Mouse (Mus musculus) left cerebral cortex, adult 8-10 months (tissue): ENCODE data around the gene Zfp493. TPM values are rescaled to one million over a fixed set of nuclear protein-coding genes. Genes with fewer than 3 reads are reported as not detected.
"Not testable (repeated sequence)": the region's sequence is repeated elsewhere in the genome, so short reads cannot be mapped to it uniquely, and the experiment has no call there.

Experiments used
- DNase-seq, 2 experiments: peaks; one replicate each; pipeline ENCODE4 v3.0.0; 2022; ENCODE audit warnings: low spot score in 2 of 2
- total RNA-seq, 4 experiments: library from RNA; stranded (reverse); gene quantifications; 2 replicates each; pipeline ENCODE4 v1.2.4; 2022

Zfp493 gene
- 1 to 10 TPM; 3.4 to 6.4 (median 5.6) TPM for total RNA-seq

DNA sequence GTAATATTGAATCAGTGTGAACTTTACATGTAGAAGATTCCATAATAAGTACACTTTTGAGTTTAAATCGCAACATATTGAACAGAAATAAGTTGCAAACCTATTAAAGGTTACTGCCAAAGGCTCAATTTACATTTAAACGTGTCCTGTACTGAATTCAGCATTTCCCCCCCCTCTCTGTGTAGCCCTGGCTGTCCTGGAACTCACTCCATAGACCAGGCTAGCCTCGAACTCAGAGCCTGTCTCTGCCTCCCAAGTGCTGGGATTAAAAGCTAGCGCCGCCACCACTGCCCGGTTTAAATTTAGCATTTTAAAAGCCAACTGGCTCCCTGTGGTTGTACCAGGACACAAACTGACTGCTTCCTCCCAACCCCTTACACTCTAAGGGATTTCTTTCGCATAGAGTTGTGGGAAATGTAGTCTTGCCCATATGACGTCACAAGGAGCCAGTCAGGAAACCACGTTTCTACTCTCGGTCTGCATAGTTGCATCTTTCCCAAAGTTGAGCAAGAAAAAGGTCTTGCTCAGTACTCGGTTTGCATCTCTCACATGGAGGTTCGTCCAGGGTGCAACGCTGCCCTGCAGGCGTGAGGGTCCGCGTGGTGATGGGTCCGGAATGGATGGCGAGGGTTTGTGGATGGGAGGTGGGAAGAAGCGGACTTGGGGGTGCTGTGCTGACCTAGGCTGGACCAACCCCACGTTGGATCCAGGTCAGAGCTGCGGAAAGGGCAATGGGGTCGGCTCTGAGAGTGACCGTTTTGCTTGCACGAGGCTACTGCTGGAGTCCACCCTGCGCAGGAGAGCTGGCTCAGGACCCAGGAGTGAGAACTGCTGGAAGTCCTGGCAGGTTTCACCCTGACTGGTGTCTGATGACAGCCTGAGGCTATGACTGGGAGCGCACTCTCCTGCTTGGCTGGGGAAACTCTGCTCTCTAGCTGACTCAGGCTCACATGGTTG lies at the start of gene Zfp493:
Gene Zfp493, plus strand, starts transcription at position 429 of the 957 bp plus-strand sequence.
- peak; percentile 42 to 54 for DNase-seq

DNA sequence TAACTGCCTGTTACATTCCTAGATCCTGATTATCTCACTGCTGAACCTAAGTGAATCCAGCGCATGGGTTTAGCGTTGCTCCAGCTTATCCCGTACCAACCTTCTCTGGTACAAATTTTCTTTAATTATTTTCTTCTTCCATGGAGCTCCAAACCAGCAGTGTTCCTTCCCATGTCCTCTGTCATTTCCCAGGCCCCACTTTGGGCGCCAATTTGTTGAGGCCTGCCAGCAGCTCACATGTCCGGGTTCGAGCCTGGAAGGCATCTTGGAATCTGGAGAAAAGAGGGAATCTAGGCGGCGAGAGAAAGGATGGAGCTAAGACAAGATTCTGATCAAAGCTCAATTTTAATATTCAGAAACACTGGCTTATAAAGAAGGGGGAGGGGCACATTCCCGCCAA lies 45.1 kb upstream of the Zfp493 start:
- not testable (repeated sequence) for DNase-seq

DNA sequence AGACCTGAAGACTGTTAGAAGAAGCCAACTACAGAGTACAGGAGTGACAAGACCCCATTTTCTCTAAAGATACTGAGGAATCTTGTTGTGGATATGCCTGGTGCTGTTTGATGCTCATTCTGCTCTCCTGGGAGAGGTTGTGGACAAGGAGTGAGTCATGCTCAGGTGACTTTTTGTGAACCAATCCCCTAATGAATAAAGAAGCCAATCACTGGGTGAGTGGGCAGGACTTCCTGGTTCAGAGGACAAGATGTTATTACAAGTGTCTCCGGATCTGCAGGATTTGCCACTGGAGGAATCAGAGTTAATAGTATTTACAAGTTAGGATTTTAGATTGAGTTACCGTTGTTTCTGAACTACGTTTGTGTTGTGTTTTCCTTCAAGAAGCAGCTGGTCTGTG lies 36.6 kb upstream of the Zfp493 start:
- no peak for DNase-seq

DNA sequence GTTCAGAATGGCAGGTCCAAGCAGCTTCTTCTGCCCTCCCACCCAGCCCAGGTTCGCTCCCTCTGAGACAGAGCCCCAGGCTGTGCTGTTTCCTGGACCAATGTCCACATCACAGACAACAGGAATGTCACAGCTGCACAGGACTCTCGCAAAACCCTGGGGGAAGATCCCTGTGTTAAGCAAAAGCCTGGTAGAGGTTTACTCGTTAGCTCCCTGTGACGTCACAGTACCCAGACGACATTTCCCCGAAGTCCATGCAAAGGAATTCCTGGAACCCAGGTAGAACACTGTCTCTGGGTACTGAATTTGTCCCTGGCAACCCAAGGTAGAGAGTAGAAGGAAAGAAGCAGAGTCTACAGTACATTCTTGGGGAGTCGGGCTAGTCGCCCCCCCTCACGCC lies 35.6 kb upstream of the Zfp493 start:
- no peak for DNase-seq

GRCm38 (mm10) chr13:67754333-67755306 lies 24.9 kb upstream of the Zfp493 start, which contains the start of gene Zfp85:
Gene Zfp85 (minus strand): TSS chr13:67755228.
- DNase-seq, result peak; percentile 23 to 34

DNA sequence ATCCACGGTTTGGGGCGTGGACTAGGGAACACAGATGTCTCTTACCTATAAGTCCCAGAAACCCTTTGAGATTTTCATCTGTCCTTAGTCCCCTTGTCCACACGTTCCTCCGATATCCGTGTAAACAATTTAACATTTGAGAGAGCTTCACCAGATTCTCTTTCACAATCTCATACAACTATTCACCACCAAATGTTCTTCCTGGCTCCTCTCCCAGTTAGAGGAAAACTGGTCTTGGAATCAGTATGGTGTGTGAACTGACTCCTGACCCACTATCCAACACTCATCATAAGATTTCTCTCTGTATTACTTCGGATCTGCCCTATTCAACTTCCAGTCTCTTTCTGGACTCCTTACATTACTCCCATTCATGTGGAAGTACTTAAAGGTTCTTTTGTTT lies 23.7 kb upstream of the Zfp493 start:
- no peak for DNase-seq

DNA sequence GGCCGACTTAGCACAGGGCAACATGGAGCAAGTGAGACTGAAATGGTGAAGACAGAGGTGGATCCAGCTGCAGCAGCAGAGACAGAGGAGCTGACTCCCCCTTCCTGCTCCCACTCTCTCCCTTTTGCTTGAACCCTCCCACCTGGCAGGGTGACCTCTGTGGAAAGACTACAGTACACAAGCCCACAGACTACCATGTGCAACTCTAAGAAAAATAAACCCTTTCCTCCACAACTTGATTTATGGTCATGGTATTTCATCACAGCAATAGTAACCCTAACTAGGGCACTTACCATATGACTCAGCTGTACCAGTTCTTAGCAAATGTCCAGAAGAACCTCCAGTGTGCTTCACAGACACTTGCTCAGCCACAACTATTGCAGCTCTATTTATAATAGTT lies 19.5 kb upstream of the Zfp493 start:
- DNase-seq, result no peak

- DNase-seq, result no peak
These were observed 16.3 kb upstream of the Zfp493 start for GRCm38 (mm10) chr13:67763031-67763768.

DNA sequence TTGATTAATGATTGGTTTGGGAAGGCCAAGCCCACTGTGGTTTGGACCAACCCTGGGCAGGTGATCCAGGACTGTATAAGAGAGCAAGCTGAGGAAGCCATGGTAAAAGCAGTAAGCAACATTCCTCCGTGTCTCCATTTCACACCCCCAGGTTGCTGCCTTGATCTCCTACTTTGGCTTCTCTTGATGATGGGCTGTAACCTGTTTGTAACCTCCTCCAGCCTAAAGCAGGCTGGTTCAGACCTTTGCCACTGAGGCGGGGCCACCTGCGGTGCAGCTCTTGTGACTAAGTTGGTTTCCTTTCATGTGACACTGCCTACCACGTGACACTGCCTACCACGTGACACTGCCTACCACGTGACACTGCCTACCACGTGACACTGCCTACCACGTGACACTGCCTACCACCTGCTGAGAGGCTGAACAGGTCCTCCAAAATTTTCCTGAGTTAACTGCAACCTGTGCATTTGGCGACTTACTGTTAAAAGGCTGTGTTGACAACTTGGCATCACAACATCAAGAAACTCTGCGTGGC lies 12.5 kb downstream of the Zfp493 start:
- no peak for DNase-seq

- no peak for DNase-seq
These were observed 19.1 kb downstream of the Zfp493 start for GRCm38 (mm10) chr13:67798618-67799017.

DNA sequence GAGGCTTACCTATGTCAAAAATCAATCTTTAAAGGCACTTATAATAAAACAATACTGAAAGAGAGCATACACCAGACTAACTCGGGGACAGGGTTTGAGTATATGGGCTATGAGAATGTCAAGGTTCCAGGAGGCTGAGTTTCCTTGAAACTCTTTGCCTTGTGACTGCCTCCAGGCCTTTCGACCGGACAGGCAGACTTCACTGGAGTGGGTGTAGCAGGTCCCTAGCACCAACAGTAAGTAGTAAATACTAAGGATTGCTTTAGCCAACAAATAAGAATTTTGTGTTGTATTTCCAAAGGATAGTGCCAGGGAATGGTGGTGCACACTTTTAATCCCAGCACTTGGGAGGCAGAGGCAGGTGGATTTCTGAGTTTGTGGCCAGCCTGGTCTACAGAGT lies 19.7 kb downstream of the Zfp493 start:
- not testable (repeated sequence) for DNase-seq

GRCm38 (mm10) chr13:67811651-67812210 lies 32.2 kb downstream of the Zfp493 start:
- no peak for DNase-seq

DNA sequence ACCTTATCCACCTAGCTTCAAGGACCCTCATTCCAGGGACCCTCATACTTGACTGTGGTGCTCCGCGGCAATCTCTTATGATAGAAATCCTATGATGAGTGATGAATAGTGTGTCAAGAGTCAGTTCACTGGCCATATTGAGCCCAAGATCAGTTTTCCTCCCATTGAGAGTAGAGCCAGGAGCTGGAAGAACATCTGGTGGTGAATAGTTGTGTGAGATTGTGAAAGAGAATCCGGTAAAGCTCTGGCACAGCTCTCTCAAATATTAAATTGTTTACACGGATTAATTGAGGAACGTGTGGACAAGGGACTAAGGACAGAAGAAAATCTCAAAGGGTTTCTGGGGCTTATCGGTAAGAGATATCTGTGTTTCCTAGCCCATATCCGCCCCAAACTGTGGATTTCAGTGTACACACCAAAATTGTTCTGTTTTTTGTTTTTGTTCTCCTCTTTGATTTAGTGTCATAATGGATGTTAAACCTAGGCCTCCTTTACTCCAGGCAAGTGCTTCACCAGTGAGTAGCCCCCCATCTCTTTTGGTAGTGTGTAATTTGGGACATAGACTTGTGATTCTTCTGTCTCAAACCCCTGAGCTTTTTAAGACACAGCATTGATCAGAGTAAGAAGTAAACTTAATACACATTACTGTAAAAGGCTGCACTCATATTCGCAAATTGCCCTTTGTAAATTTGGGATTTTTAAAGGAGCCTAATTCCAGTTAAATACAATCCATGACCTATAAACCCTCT lies 33.6 kb downstream of the Zfp493 start:
- no peak for DNase-seq

GRCm38 (mm10) chr13:67813710-67814660 lies 34.5 kb downstream of the Zfp493 start, which contains the start of gene Zfp273:
Gene Zfp273 (plus strand): TSS chr13:67813740.
- DNase-seq, result peak; percentile 72 to 82

- no peak for DNase-seq
These were observed 39.1 kb downstream of the Zfp493 start for GRCm38 (mm10) chr13:67818636-67819035.

DNA sequence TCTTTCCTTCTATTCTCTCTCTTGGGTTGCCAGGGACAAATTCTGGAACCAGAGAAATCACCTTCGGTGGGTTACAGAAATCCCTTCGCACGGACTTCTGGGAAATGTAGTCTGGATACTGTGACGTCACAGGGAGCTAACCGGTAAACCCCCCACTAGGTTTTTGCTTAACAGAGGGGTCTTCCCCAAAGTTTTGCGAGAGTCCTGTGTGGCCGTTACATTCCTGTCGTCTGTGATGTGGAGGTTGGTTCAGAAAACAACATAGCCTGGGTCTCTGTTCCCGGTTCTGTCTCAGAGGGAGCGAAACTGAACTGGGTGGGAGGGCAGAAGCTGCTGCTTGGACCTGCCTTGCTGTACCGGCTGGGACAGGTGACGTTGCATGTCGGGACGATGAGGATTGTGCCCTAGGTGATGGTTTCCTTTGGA lies 51.4 kb downstream of the Zfp493 start, which contains the start of gene Gm10037:
Gene Gm10037, plus strand, starts transcription at position 196 of the 426 bp plus-strand sequence.
- DNase-seq, result peak; percentile 47 to 64

DNA sequence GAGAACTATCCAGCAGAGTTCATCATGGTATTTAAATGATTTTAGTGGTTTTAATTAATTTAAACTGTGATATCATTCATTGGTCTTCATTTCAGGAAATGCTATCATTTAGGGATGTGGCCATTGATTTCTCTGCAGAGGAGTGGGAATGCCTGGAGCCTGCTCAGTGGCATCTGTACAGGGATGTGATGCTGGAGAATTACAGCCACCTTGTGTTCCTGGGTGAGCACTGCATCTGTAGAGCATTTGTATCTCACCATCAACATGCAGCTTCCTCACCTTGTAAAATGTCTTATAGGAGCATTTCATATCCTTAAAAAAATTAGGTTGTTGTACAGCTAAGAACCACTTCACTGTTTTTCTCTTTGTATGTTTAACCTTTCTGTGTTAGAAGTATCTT lies 53.6 kb downstream of the Zfp493 start:
- DNase-seq, result not testable (repeated sequence)
